Mouse (Mus musculus): ENCODE measurements around the gene Chst10. TPM values are rescaled to one million over a fixed set of nuclear protein-coding genes. Genes with fewer than 3 reads are reported as not detected.

The Chst10 gene
- polyA plus RNA-seq (2015; fragmentation: Nextera tagmentation; extraction: Ambion mirVana): 53.5 and 55.1 TPM in 2 replicates

GRCm38 (mm10) chr1:38897431-38898248 lies at the start of gene Chst10:
TSS of gene Chst10 (minus strand) at chr1:38898161.

GRCm38 (mm10) chr1:38938849-38939248 lies 40.9 kb upstream of the Chst10 start, which contains the start of gene Nms:
TSS of gene Nms (plus strand) at chr1:38939149.

GRCm38 (mm10) chr1:38836477-38836872 lies 61.5 kb downstream of the Chst10 start, which contains the start of gene Lonrf2:
TSS of gene Lonrf2 (minus strand) at chr1:38836711.

Other genes with a start within 250 kb of the Chst10 start
- gene Aff3, start 233.2 kb downstream of the Chst10 start, polyA plus RNA-seq (2015; fragmentation: Nextera tagmentation; extraction: Ambion mirVana): 25.6 and 26.0 TPM in 2 replicates
- gene Lonrf2, start 61.5 kb downstream of the Chst10 start, polyA plus RNA-seq (2015; fragmentation: Nextera tagmentation; extraction: Ambion mirVana): 28.0 and 30.5 TPM in 2 replicates
- gene Nms, start 41.0 kb upstream of the Chst10 start, polyA plus RNA-seq (2015; fragmentation: Nextera tagmentation; extraction: Ambion mirVana): 9.6 and 14.1 TPM in 2 replicates
- gene Pdcl3, start 87.4 kb upstream of the Chst10 start, polyA plus RNA-seq (2015; fragmentation: Nextera tagmentation; extraction: Ambion mirVana): 150 and 163 TPM in 2 replicates

Measured in neural tube, postnatal 0 days (tissue).